In the genomic region with DNA sequence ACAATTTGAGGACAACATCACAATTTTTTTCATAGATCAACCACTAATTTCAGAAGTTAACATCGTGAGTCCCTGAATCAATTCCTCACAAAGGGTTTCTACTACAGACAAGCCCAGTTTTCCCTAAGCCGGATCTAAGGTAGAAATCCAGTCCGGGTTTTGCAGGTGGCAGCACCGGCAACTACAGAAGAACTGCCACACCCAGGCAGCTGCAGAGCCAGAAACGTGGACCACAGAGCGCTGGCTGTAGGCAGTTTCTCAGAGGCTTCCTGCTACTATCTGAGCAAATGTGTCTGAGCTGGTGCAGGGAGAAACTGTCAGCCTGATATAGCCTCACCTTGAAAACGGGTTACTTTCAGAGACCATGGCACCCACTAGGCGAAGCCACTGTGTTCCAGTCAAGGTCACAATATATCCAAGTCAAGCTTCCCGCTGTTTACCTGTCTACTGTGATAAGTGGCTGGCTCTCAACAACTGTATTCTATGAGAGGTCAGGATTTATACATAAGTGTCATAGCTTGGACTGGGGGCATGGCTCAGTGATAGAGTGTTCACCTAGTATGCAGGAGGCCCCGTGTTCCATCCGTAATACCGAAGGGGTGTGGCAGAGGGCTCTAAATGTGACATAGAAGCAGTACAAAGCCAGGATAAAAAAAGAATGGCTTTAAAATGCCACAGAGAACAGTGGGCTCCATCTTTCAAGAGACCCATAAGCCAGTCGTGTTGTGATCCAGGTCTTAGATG, we compare ENCODE assay signal across 9 mouse cellular contexts.
A peak's percentile ranks its signal among the peaks of the same experiment; 100 is the strongest.
DNase-seq lines count a peak whose midpoint lies in the region; ATAC-seq lines count a peak whose summit lies in the region.
"Had no signal": no experiment of that assay in that cellular context is flagged by ENCODE, and none has a peak within 500 bp of the region (broad histone marks: within the 10 kb centered on the region; RNA-seq: fewer than 3 reads in every experiment).

No protein-coding gene starts in this region.

- intact Hi-C loops in left cerebral cortex, postnatal 36 days (cut with DNase I) = no loop called here

- H3K27me3 ChIP-seq in forebrain, embryonic 15.5 days = no peaks in the 10 kb centered on the region
- H3K27me3 ChIP-seq in midbrain, embryonic 12.5 days = peaks cover 55% of the 10 kb centered on the region

- H3K4me3 ChIP-seq in forebrain, embryonic 15.5 days = no peak overlapping the region
- no peak overlapping the region for H3K4me3 ChIP-seq in midbrain, embryonic 12.5 days

- H3K4me1 ChIP-seq in forebrain, embryonic 15.5 days = no peaks in the 10 kb centered on the region
- H3K4me1 ChIP-seq in midbrain, embryonic 12.5 days = peaks cover 4% of the 10 kb centered on the region; the same call in 1 of the 2 replicates

- 0 out of 2 replicates have a peak, but pooled peaks have one; percentile 26 for ATAC-seq in forebrain, embryonic 15.5 days (replicated peaks)
- ATAC-seq in hematopoietic stem cell, adult 5-6 weeks (replicated peaks in 1 of 2; ENCODE audit: insufficient read depth in 1 of 2, low FRiP score in 2 of 2, low TSS enrichment in 1 of 2, low read depth in 1 of 2, poor library complexity in 2 of 2, severe bottlenecking in 2 of 2) = peak; percentile 65 to 77
- no peak for ATAC-seq in midbrain, embryonic 12.5 days (ENCODE audit: low FRiP score, low read depth)
- no peak for ATAC-seq in megakaryocyte, adult 5-6 weeks (ENCODE audit: poor library complexity, severe bottlenecking)

- H3K27ac ChIP-seq in forebrain, embryonic 15.5 days (replicated peaks) = no peak overlapping the region
- no peak overlapping the region for H3K27ac ChIP-seq in midbrain, embryonic 12.5 days (replicated peaks)
- H3K27ac ChIP-seq: macrophage had no signal

- WGBS in forebrain, embryonic 15.5 days = 38% methylated on average over 13 of the region's 13 CpGs
- 38% methylated on average over 13 of the region's 13 CpGs for WGBS in midbrain, embryonic 12.5 days

- DNase-seq in 3134 (ENCODE audit: extremely low read depth, insufficient read length, low spot score) (peak; percentile 43), WW6 (ENCODE audit: low read depth, low spot score) (peak; percentile 24)
- DNase-seq in left cerebral cortex, postnatal 36 days (ENCODE audit: low spot score in 2 of 2) = peak; percentile 3 to 17
- peak; percentile 4 to 34 for DNase-seq in spleen, postnatal 36 days (ENCODE audit: low spot score in 2 of 2)

- no peak overlapping the region for H3K9ac ChIP-seq in forebrain, embryonic 15.5 days (replicated peaks)
- H3K9ac ChIP-seq in midbrain, embryonic 12.5 days (replicated peaks) = no peak overlapping the region

- H3K4me2 ChIP-seq in forebrain, embryonic 15.5 days (replicated peaks) = no peak overlapping the region
- H3K4me2 ChIP-seq in midbrain, embryonic 12.5 days (replicated peaks) = peak overlapping the region; percentile 27; the same call in 1 of the 2 replicates

- H3K36me3 ChIP-seq in forebrain, embryonic 15.5 days = no peaks in the 10 kb centered on the region
- no peaks in the 10 kb centered on the region for H3K36me3 ChIP-seq in midbrain, embryonic 12.5 days

- H3K9me3 ChIP-seq in forebrain, embryonic 15.5 days = no peaks in the 10 kb centered on the region
- no peaks in the 10 kb centered on the region for H3K9me3 ChIP-seq in midbrain, embryonic 12.5 days

Comparison
In these comparisons a context has a peak if more than half of its experiments do, and no peak if none do; other contexts are left out.
1. ATAC-seq: peak in forebrain, embryonic 15.5 days (single experiment) and hematopoietic stem cell, adult 5-6 weeks (2 of 2); none in midbrain, embryonic 12.5 days (single experiment) and megakaryocyte, adult 5-6 weeks (single experiment).
2. Peak in every context shown above with its lines, with median percentiles within 50 percentile points of each other: DNase-seq.